Mouse (Mus musculus): Measurements from ENCODE around the gene Ccdc151. TPM values are rescaled to one million over a fixed set of nuclear protein-coding genes. Genes with fewer than 3 reads are reported as not detected.

Ccdc151 gene
- total RNA-seq, 2 experiments from 2014 or later = 9.3 to 10.7 TPM

- TF ChIP-seq CTCF (IDR thresholded peaks at IDR 0.05) = no peak
- Histone ChIP-seq H3K27ac (no peak overlapping the region), H3K4me3 (no peak overlapping the region)
- intact Hi-C loops (cut with DNase I) = no loop called here
- DNase-seq (ENCODE audit: extremely low spot score in 1 of 2, low spot score in 2 of 2) = no peak
Observed at GRCm38 (mm10) chr9:21968883-21969282, 33.6 kb downstream of the Ccdc151 start.

GRCm38 (mm10) chr9:21963417-21963816 is 39.0 kb downstream of the Ccdc151 start, which contains the start of gene Epor:
Gene Epor (minus strand): TSS chr9:21963506.
- TF ChIP-seq CTCF (IDR thresholded peaks at IDR 0.05) = no peak
- peak within 1 kb of the TSS; percentile 70 for H3K27ac ChIP-seq
- peak within 1 kb of the TSS; percentile 47 for H3K4me3 ChIP-seq
- no peak for DNase-seq (ENCODE audit: extremely low spot score in 1 of 2, low spot score in 2 of 2)
- intact Hi-C loops (cut with DNase I) = loop anchor here (2.0 kb wide), 2 partner anchors 39 to 47 kb away; partner anchors contain the start of genes Ccdc151 and Prkcsh

- Histone ChIP-seq H3K4me3 (peak overlapping the region; percentile 47), H3K27ac (peak overlapping the region; percentile 70)
- peak; percentile 22; the same call in 1 of the 2 replicates for TF ChIP-seq CTCF (IDR thresholded peaks at IDR 0.05)
- intact Hi-C loops (cut with DNase I) = loop anchor here (2.0 kb wide), 2 partner anchors 40 to 46 kb away; partner anchors contain the start of genes Ccdc151 and Prkcsh
- peak; percentile 78 to 83 for DNase-seq (ENCODE audit: extremely low spot score in 1 of 2, low spot score in 2 of 2)
Observed at GRCm38 (mm10) chr9:21962416-21963059, 39.9 kb downstream of the Ccdc151 start.

DNA sequence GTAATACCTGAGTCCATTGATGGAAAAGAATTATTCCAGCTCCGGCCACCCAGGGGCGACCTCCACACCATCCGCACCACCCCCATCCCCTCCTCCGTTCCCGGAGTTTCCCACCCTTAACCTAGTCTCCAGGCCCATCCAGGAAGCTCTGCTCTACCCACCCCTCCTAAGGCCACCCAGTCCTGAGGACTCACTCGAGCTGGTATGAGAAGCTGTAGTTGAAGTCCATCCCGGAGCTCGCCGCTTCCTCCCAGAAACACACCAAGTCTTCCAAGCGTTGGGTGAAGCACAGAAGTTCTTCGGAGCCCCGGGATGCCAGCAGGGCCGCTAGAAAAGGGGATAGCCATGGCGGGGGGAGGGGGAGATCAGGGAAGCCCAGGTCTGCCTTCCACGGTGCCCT is 40.4 kb downstream of the Ccdc151 start:
- TF ChIP-seq CTCF (IDR thresholded peaks at IDR 0.05) = no peak; the same call in 1 of the 2 replicates
- Histone ChIP-seq H3K4me3 (peak overlapping the region; percentile 47), H3K27ac (peak overlapping the region; percentile 70)
- no peak for DNase-seq (ENCODE audit: extremely low spot score in 1 of 2, low spot score in 2 of 2)
- intact Hi-C loops (cut with DNase I) = loop anchor here (2.0 kb wide), 2 partner anchors 41 to 45 kb away; partner anchors contain the start of genes Ccdc151 and Prkcsh

DNA sequence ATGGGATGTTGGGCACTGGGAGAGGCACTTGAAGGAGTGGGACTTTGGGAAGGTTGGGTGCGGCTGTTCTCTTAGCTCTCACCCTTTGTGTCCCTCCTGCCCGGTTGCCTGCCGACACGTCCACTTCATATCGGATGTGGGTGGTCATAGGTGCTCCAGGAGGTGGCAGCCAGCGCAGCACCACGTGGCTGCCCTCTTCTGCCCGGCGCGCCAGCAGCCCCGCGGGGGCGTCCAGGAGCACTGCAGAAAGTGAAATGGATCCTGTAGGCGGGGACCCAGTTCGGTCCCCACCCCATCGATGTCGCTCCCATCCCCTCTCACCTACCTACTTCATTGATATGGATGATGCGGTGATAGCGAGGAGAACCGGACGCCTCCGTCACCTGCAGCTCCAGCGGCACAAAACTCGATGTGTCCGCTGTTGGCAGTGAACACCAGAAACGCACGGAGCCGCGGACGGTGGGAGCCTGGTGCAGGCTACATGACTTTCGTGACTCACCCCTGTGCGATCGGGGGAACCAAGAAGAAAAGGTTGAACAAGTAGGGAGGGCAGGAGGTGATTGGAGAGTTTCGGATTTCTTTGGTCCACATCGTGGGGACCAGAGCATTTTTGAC is 41.0 kb downstream of the Ccdc151 start:
- no peak for TF ChIP-seq CTCF (IDR thresholded peaks at IDR 0.05)
- DNase-seq (ENCODE audit: extremely low spot score in 1 of 2, low spot score in 2 of 2) = peak in 1 of 2 experiments; percentile 33
- Histone ChIP-seq H3K4me3 (peak overlapping the region; percentile 47), H3K27ac (peak overlapping the region; percentile 70; the same call in 1 of the 2 replicates)
- intact Hi-C loops (cut with DNase I) = no loop called here

DNA sequence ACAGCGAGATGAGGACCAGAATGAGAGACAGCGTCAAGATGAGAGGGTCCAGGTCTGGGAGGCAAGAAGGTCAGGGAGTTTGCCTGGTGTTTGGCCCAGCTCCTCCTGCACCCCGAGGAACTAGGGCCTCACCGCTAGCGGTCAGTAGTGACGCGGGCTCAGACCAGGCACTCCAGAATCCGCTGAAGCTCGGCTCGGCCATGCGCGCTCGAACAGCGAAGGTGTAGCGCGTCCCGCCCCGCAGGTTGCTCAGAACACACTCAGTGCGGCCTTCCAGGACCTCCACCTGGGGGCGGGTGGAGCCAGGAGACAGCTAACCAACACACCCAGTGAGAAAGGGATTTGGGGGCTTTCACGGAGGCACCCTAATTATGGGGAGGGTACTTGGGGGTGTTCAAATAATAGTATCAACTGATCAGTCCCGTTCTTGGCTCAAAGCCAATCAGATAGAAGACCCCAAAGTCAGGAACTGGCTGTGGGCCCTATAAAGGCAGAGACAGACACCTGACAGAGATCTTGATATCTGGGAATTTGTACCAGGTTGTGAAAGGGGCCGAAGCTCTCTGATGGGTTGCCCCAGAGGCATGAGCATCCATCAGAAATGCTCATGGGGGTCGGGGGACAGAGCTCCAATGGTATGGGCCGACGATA is 41.8 kb downstream of the Ccdc151 start:
- TF ChIP-seq CTCF (IDR thresholded peaks at IDR 0.05) = no peak; the same call in 1 of the 2 replicates
- H3K27ac ChIP-seq = peak overlapping the region; percentile 2; the same call in 1 of the 2 replicates
- intact Hi-C loops (cut with DNase I) = no loop called here

DNA sequence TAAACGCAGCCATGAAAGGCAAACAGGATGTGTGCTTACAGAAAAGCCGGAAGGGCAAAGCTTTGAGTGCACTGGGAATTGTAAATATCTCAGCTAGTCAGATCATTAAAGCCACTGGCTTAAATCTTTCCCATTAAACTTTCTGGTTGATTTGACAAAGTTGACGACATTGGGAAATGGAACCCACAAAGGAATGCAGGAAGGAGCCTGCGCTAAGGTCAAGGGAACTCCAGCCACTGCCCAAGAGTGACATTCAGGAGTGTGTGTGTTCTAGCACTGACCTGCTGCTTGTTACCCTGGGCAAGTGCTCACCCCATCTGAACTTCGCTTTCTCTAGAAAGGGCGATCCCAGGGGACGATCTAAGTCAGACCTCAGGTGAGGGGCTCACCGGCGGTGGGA is 42.3 kb downstream of the Ccdc151 start:
- H3K4me3 ChIP-seq = no peak overlapping the region
- intact Hi-C loops (cut with DNase I) = no loop called here
- no peak for DNase-seq (ENCODE audit: extremely low spot score in 1 of 2, low spot score in 2 of 2)
- 0 out of 2 replicates have a peak overlapping the region, but pooled peaks have one; percentile 2 for H3K27ac ChIP-seq
- no peak for TF ChIP-seq CTCF (IDR thresholded peaks at IDR 0.05)

More for the DNA sequence above, 41.8 kb downstream of the Ccdc151 start:
- no peak overlapping the region for H3K4me3 ChIP-seq
- no peak for DNase-seq (ENCODE audit: extremely low spot score in 1 of 2, low spot score in 2 of 2)

GRCm38 (mm10) chr9:21959244-21959643 is 43.2 kb downstream of the Ccdc151 start:
- no peak overlapping the region for H3K27ac ChIP-seq
- H3K4me3 ChIP-seq = no peak overlapping the region
- DNase-seq (ENCODE audit: extremely low spot score in 1 of 2, low spot score in 2 of 2) = no peak
- intact Hi-C loops (cut with DNase I) = no loop called here
- TF ChIP-seq CTCF (IDR thresholded peaks at IDR 0.05) = no peak

DNA sequence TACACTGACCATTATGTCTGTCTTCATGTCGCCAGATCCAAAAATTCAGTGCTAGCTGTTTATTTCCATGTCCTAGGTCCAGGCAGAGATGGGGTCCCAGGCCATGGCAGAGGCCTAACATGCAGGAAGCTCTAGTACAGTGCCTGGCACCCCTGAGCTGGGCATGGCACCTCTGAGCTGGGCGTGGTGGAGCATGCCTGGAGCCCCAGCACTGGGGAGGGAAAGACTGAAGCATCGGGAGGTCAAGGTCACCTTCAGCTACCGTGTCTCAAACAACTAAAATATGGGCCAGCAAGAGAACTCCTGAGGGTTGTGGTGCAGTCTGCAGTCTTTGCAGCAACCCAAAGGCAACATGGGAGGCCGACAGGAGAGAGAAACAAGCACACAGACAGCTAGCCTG is 44.1 kb downstream of the Ccdc151 start:
- Histone ChIP-seq H3K27ac (no peak overlapping the region), H3K4me3 (no peak overlapping the region)
- intact Hi-C loops (cut with DNase I) = no loop called here
- no peak for DNase-seq (ENCODE audit: extremely low spot score in 1 of 2, low spot score in 2 of 2)
- TF ChIP-seq CTCF (IDR thresholded peaks at IDR 0.05) = no peak

GRCm38 (mm10) chr9:21955570-21956281 is 46.7 kb downstream of the Ccdc151 start, which contains the start of gene Swsap1:
Gene Swsap1 (plus strand): TSS chr9:21955755.
- TF ChIP-seq CTCF (IDR thresholded peaks at IDR 0.05) = no peak
- Histone ChIP-seq H3K27ac (peak within 1 kb of the TSS; percentile 92), H3K4me3 (peak within 1 kb of the TSS; percentile 63)
- intact Hi-C loops (cut with DNase I) = no loop called here
- DNase-seq (ENCODE audit: extremely low spot score in 1 of 2, low spot score in 2 of 2) = peak; percentile 99

- H3K27ac ChIP-seq = peak overlapping the region; percentile 92
- peak overlapping the region; percentile 63 for H3K4me3 ChIP-seq
- TF ChIP-seq CTCF (IDR thresholded peaks at IDR 0.05) = peak; percentile 29
- intact Hi-C loops (cut with DNase I) = no loop called here
- no peak for DNase-seq (ENCODE audit: extremely low spot score in 1 of 2, low spot score in 2 of 2)
Observed at GRCm38 (mm10) chr9:21955225-21955569, 47.2 kb downstream of the Ccdc151 start.

Data from left cerebral cortex, adult 2 months (tissue).